Mouse (Mus musculus): Measurements from ENCODE around the gene Arhgap4. TPM values are rescaled to one million over a fixed set of nuclear protein-coding genes. Genes with fewer than 3 reads are reported as not detected.

Gene Arhgap4
- total and polyA plus RNA-seq, 2 experiments from 2014 or later = 1.6 to 4.8 TPM

DNA sequence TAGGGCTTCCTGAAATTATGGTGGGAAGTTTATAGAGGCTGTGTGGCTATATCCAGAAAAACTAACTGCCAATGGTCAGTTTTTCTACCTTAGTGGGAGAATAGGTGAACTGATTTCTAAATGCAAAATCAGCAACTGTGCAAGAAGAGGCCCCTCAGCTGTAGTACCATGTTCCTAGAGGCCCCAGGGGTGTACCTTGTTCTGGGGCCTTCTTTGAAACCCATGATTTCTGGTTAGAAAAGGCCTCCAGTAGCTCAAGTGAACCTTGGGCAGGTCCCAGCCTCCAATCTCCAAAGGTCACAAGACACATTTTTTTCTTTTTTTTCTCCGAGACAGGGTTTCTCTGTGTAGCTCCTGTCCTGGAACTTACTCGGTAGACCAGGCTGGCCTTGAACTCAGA is 20.6 kb upstream of the Arhgap4 start:
- no peak overlapping the region for H3K9ac ChIP-seq
- WGBS = 84% methylated on average over 2 of the region's 2 CpGs
- TF ChIP-seq CTCF (IDR thresholded peaks at IDR 0.05; ENCODE audit: low read depth) = no peak
- no peaks in the 10 kb centered on the region for H3K4me1 ChIP-seq (ENCODE audit: insufficient read depth)
- ATAC-seq (no peak), DNase-seq (no peak)
- peaks cover 45% of the 10 kb centered on the region for H3K36me3 ChIP-seq (ENCODE audit: insufficient read depth)
- no peaks in the 10 kb centered on the region for H3K27me3 ChIP-seq (ENCODE audit: insufficient read depth, low read length)
- no peak overlapping the region for H3K4me3 ChIP-seq (ENCODE audit: low read depth, low read length)
- no peak overlapping the region for H3K27ac ChIP-seq (ENCODE audit: low read depth, low read length)
- H3K9me3 ChIP-seq (ENCODE audit: low read length) = no peaks in the 10 kb centered on the region
- no peak overlapping the region for H3K4me2 ChIP-seq (ENCODE audit: low read depth)

DNA sequence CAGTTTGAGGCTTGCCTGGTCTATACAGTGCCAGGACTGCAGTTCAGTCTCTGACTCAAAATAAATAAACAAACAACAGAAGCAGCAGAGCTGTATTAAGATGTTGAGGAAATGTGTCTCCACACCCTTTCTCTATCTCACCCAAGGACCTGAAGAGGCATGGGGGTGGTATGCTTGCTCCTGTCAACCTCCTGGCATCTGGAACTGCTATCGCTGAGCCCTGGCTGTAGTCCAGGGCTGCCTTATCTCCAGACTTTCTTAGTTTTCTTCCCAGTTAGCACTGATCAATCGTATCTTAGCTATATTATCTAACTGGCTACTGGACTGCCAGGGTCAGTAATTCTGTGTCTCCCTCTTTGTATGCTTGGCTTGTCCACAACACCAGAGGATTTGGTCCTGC is 20.2 kb upstream of the Arhgap4 start:
- H3K4me2 ChIP-seq (ENCODE audit: low read depth) = no peak overlapping the region
- DNase-seq (no peak), ATAC-seq (no peak)
- H3K36me3 ChIP-seq (ENCODE audit: insufficient read depth) = peaks cover 45% of the 10 kb centered on the region
- no peaks in the 10 kb centered on the region for H3K9me3 ChIP-seq (ENCODE audit: low read length)
- WGBS = 82% methylated on average over 2 of the region's 2 CpGs
- no peak overlapping the region for H3K27ac ChIP-seq (ENCODE audit: low read depth, low read length)
- no peak overlapping the region for H3K9ac ChIP-seq
- no peak overlapping the region for H3K4me3 ChIP-seq (ENCODE audit: low read depth, low read length)
- TF ChIP-seq CTCF (IDR thresholded peaks at IDR 0.05; ENCODE audit: low read depth) = no peak
- H3K4me1 ChIP-seq (ENCODE audit: insufficient read depth) = no peaks in the 10 kb centered on the region
- H3K27me3 ChIP-seq (ENCODE audit: insufficient read depth, low read length) = no peaks in the 10 kb centered on the region

DNA sequence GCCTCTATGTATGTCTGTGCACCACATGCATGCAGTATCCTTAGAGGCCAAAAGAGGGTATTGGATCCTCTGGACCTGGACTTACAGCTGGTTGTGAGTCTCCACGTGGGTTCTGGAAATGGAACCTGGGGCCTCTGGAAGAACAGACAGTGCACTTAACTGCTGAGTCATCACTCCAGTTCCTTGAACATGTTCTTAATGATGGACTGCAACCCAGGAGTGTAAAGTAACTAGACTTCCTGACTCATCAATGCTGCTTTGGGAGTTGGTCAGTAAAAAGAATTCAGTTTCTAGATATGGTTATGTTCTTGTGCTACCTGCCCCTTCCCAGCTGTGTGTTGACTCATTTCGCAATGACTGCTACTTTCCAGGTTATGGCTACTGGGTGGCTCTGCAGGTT is 10.2 kb upstream of the Arhgap4 start:
- Histone ChIP-seq H3K4me3 (ENCODE audit: low read depth, low read length) (no peak overlapping the region), H3K4me2 (ENCODE audit: low read depth) (no peak overlapping the region), H3K4me1 (ENCODE audit: insufficient read depth) (no peaks in the 10 kb centered on the region), H3K27me3 (ENCODE audit: insufficient read depth, low read length) (no peaks in the 10 kb centered on the region), H3K9ac (no peak overlapping the region), H3K27ac (ENCODE audit: low read depth, low read length) (no peak overlapping the region), H3K9me3 (ENCODE audit: low read length) (no peaks in the 10 kb centered on the region), H3K36me3 (ENCODE audit: insufficient read depth) (no peaks in the 10 kb centered on the region)
- 78% methylated on average over 2 of the region's 2 CpGs for WGBS
- ATAC-seq = no peak
- no peak for DNase-seq
- no peak for TF ChIP-seq CTCF (IDR thresholded peaks at IDR 0.05; ENCODE audit: low read depth)

DNA sequence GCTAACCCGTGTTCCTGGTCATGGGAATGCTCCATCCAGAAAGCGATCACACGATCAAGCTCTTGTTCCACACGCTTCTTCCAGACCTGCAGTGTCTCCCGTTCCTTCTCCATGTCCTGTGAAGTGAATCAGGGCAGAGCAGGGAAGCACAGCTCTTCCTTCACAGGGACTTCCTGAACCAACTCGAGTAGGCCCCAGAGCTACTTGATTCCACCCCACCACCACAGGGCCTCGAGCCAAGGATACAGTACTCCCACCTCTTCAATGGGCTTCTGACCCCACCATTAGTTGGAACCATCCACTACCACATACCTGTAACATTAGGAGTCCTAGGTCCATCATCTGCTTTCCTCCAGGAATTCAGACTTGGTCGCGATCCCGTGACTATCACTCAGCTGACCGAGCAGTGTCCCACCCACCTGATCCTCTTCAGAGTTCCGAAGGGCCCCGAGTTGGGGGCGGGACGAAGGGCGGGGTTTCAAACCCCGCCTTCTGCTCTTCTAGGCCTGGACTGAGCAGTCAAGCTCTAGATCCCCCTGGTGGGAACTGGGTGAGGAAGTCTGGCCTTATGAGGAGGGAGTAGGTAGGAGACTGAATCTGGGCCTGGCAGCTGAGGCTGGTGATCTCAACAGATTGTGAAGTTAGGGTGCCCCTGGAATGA is 8.9 kb upstream of the Arhgap4 start, which contains the start of gene Renbp:
Gene Renbp, minus strand, starts transcription at position 449 of the 661 bp plus-strand sequence.
- 45% methylated on average over 17 of the region's 17 CpGs for WGBS
- no peak within 1 kb of the TSS for H3K27ac ChIP-seq (ENCODE audit: low read depth, low read length)
- H3K4me3 ChIP-seq (ENCODE audit: low read depth, low read length) = no peak within 1 kb of the TSS
- H3K9me3 ChIP-seq (ENCODE audit: low read length) = no peaks in the 10 kb centered on the region
- no peaks in the 10 kb centered on the region for H3K4me1 ChIP-seq (ENCODE audit: insufficient read depth)
- TF ChIP-seq CTCF (IDR thresholded peaks at IDR 0.05; ENCODE audit: low read depth) = no peak
- DNase-seq (no peak), ATAC-seq (peak; percentile 27; the same call in 1 of the 2 replicates)
- no peaks in the 10 kb centered on the region for H3K27me3 ChIP-seq (ENCODE audit: insufficient read depth, low read length)
- H3K9ac ChIP-seq = no peak within 1 kb of the TSS
- H3K4me2 ChIP-seq (ENCODE audit: low read depth) = no peak within 1 kb of the TSS
- H3K36me3 ChIP-seq (ENCODE audit: insufficient read depth) = no peaks in the 10 kb centered on the region

DNA sequence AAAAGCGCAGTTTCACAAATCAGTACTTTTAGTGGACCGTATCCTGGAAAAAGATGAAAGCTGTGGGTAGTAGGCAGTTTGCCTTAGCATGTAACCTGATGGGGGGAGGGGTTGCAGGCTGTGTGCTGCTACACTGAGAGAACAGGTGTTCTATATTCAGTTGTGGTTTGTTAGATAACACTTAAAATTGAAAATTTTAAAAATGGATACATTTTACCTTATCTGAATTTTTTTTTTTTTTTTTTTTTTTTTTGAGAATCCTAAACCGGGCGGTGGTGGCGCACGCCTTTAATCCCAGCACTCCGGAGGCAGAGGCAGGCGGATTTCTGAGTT is 846 bp upstream of the Arhgap4 start:
- DNase-seq (no peak), ATAC-seq (no peak)
- H3K9ac ChIP-seq = peak overlapping the region; percentile 67; the same call in 1 of the 2 replicates
- TF ChIP-seq CTCF (IDR thresholded peaks at IDR 0.05; ENCODE audit: low read depth) = no peak
- peak overlapping the region; percentile 67 for H3K27ac ChIP-seq (ENCODE audit: low read depth, low read length)
- peak overlapping the region; percentile 49 for H3K4me3 ChIP-seq (ENCODE audit: low read depth, low read length)
- no peaks in the 10 kb centered on the region for H3K36me3 ChIP-seq (ENCODE audit: insufficient read depth)
- 78% methylated on average over 8 of the region's 8 CpGs for WGBS
- no peaks in the 10 kb centered on the region for H3K9me3 ChIP-seq (ENCODE audit: low read length)
- H3K27me3 ChIP-seq (ENCODE audit: insufficient read depth, low read length) = no peaks in the 10 kb centered on the region
- H3K4me2 ChIP-seq (ENCODE audit: low read depth) = peak overlapping the region; percentile 56
- 0 out of 2 replicates have a peak, but pooled peaks cover 4% of the 10 kb centered on the region for H3K4me1 ChIP-seq (ENCODE audit: insufficient read depth)

GRCm38 (mm10) chrX:73921285-73921822 is 316 bp downstream of the Arhgap4 start:
- no peak for TF ChIP-seq CTCF (IDR thresholded peaks at IDR 0.05; ENCODE audit: low read depth)
- ATAC-seq (peak; percentile 37), DNase-seq (no peak)
- Histone ChIP-seq H3K9me3 (ENCODE audit: low read length) (no peaks in the 10 kb centered on the region), H3K27me3 (ENCODE audit: insufficient read depth, low read length) (no peaks in the 10 kb centered on the region), H3K36me3 (ENCODE audit: insufficient read depth) (0 out of 2 replicates have a peak, but pooled peaks cover 2% of the 10 kb centered on the region), H3K4me3 (ENCODE audit: low read depth, low read length) (peak overlapping the region; percentile 49), H3K4me2 (ENCODE audit: low read depth) (peak overlapping the region; percentile 57), H3K27ac (ENCODE audit: low read depth, low read length) (peak overlapping the region; percentile 67), H3K9ac (peak overlapping the region; percentile 67), H3K4me1 (ENCODE audit: insufficient read depth) (0 out of 2 replicates have a peak, but pooled peaks cover 4% of the 10 kb centered on the region)
- 27% methylated on average over 34 of the region's 34 CpGs for WGBS

DNA sequence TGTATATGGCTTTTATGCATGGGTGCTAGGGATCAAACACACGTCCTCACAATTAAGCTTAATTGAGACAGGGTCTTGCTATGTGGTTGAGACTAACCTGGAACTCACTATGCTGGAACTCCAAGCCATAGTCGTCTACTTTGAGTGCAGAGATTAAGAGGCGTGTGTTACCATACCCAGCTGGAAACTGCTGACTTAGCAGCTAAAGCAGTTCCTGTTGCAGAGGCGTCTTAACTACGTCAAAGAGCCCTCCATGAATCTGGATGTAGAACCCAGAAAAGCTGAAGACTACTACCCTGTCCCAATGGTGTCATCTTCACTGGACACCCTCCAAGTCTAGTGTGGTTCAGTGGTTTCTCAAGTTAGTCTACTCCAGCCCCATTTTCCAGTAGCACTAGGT is 3.0 kb downstream of the Arhgap4 start:
- Histone ChIP-seq H3K4me1 (ENCODE audit: insufficient read depth) (0 out of 2 replicates have a peak, but pooled peaks cover 4% of the 10 kb centered on the region), H3K9ac (no peak overlapping the region), H3K27ac (ENCODE audit: low read depth, low read length) (no peak overlapping the region), H3K27me3 (ENCODE audit: insufficient read depth, low read length) (no peaks in the 10 kb centered on the region), H3K4me2 (ENCODE audit: low read depth) (no peak overlapping the region), H3K9me3 (ENCODE audit: low read length) (no peaks in the 10 kb centered on the region), H3K4me3 (ENCODE audit: low read depth, low read length) (no peak overlapping the region), H3K36me3 (ENCODE audit: insufficient read depth) (0 out of 2 replicates have a peak, but pooled peaks cover 2% of the 10 kb centered on the region)
- 82% methylated on average over 5 of the region's 5 CpGs for WGBS
- no peak for TF ChIP-seq CTCF (IDR thresholded peaks at IDR 0.05; ENCODE audit: low read depth)
- DNase-seq (no peak), ATAC-seq (no peak)

Measured in forebrain, postnatal 0 days (tissue).